Mouse (Mus musculus) lung, postnatal 25 days (tissue): ENCODE measurements around the gene Psmd14.

ENCODE experiments used
- DNase-seq: peaks from one replicate; pipeline ENCODE4 v3.0.0; 2022; ENCODE audit warnings: low spot score

Psmd14 gene

DNA sequence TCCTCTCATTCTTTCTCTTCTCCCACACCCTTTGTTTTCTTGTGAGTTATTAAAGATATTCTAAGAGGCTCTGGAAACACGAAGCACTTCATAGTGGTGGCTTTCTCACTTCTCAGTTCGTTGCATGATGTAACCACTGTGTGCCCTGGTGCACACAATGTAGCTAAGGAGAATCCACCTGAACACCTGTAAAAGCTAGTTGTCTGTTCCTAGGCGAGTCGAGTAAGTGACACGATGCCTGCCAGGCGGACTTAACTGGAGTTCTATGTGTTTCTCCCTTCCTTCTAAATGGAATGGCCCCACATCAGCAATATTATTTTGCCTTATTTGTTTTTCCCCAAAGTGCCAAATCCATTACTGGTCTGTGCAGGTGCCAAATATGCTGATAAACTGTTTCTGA lies 101.6 kb downstream of the Psmd14 start:
- no peak for DNase-seq

DNA sequence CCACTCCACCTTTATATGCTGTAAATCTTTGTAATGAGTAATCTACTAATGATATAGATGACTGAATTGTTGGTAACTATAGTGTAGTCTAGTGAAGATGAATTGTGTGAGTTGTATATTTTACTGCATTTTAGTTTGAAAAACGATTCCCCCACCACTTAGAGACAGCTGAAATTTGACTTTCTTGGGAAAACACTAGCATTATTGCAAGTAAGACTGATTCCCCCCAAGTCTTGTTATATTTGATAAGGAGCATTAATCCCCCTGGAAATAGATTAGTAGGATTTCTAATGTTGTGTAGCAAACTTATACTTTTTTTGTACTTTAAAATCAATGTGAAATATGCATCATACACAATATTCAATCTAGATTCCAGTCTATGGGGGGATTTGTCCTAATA lies 102.0 kb downstream of the Psmd14 start:
- DNase-seq = no peak

DNA sequence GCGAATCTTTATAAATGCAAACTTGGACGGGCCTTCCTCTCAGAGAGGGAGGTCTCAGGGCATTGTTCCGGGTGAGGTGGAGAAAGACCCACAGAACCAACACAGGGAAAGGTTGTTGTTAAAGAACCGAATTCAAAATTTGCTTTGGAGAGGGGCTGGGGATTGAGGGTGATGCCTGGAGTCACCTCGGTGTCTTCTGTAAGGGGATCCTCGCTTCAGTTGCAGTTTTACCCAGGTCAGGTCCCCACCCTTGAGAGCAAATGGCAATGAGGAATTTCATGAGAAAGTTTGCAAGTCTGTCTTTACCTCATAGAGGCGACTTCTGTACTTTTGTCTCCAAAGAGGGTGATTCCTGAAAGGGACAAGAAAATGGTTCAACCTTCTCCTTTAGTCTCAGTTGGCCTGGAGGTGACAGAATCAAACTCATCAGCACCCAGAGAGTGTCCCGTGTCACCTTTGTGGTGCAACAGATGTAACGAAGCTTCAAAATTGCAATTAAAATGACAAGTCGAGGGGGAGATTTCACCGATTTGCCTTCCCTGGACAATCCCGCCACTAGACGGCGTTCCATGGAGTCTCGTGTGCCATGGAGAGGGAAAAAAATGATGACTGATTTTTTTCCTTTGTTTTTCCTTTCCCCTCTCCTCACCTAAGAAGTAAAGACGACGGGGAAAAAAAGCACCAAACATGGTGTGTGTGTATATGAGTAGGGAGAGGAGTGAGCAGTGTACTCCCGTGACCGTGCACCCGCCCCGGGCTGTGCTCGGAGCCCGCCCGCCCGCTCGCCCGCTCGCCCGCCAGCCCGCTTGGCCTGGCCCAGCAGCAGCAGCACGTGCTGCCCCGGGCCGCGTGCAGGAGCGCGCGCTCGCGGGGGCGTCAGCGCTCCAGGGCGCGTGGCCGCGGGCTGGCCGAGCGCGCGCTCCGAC lies 103.3 kb downstream of the Psmd14 start:
- DNase-seq = no peak

GRCm38 (mm10) chr2:61815583-61816313 lies 104.3 kb downstream of the Psmd14 start:
- no peak for DNase-seq

DNA sequence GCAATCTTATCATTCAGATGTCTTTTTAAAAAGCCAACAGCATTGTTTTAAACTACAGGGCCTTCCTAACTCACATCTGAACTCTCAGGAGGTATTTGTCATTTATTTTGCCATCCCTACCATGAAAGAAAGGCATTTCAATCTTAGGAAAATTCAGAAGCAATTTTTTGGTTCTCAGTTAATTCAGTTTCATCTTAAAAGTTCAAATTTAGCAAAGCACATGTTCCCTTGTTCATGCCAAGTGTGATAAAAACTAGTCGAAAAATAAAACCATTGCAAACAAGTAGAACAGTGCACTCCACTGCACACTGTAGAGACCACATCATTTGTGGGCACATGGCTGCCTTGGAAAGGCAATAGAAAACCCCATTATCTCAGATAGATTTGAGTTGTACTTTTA lies 106.7 kb downstream of the Psmd14 start:
- DNase-seq = no peak

GRCm38 (mm10) chr2:61820203-61820602 lies 108.7 kb downstream of the Psmd14 start:
- DNase-seq = no peak

DNA sequence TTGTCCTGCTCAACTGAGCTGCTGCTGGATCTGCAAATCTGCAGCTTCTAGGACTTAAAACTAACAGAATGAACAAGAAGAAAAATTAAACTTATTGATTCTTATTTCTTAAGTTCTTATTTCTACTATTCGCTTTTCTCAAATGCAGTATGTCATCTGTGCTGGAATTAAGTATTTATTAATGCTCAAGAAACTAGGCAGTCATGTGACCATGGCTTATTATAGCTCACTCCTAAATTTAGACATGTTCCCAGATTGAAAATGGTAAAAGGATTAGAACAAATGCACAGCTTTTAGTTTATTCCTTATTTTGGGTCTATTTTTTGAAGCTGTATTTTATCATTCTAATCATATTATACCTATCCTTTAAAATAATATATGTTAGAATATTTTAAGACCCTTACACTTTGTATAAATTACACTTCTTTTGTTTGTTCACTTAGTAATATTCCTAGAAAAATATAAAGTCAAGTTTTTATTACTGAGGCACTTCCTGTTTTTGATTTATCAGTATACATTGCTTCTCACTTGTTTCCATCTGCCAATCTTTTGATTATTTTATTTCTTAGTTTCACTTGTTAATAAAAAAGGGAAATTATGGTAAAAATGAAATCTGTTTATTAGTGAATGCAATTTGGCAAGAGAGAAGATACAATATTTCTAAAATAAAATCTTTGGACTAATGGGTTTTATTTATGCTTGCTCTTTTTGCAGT lies 112.1 kb downstream of the Psmd14 start:
- no peak for DNase-seq

GRCm38 (mm10) chr2:61837243-61837806 lies 125.8 kb downstream of the Psmd14 start:
- no peak for DNase-seq
